8 mouse cellular contexts compared by ENCODE assay signal in genomic region chr5:65491767-65492715, GRCm38 (mm10). TPM values are rescaled to one million over a fixed set of nuclear protein-coding genes. Genes with fewer than 3 reads are reported as not detected.
DNase-seq lines count a peak whose midpoint lies in the region; ATAC-seq and TF ChIP-seq lines count a peak whose summit lies in the region.

No protein-coding gene starts in this region.

- H3K4me1 ChIP-seq in CH12.LX (ENCODE audit: control insufficient read depth in 1 of 2, insufficient read depth in 2 of 2): peaks cover 3 to 34% of the 10 kb centered on the region in 2 experiments; a peak in 3 of 4 replicates
- H3K4me1 ChIP-seq in forebrain, embryonic 14.5 days (ENCODE audit: control insufficient read depth, insufficient read depth, low read length): peaks cover 15% of the 10 kb centered on the region
- peaks cover 11% of the 10 kb centered on the region for H3K4me1 ChIP-seq in lung, embryonic 14.5 days (ENCODE audit: insufficient read depth)

- peak overlapping the region; percentile 53 to 88 (median 76) for H3K4me3 ChIP-seq in CH12.LX (replicated peaks in 1 of 3; ENCODE audit: low read depth in 2 of 3, low read length in 2 of 3, poor library complexity in 1 of 3)
- peak overlapping the region; percentile 88 for H3K4me3 ChIP-seq in forebrain, embryonic 14.5 days (ENCODE audit: low read depth, low read length)
- peak overlapping the region; percentile 69 for H3K4me3 ChIP-seq in layer of hippocampus, adult 2 months
- H3K4me3 ChIP-seq in lung, embryonic 14.5 days (ENCODE audit: low read depth, low read length): peak overlapping the region; percentile 87

- dilution Hi-C loops in CH12.LX (cut with MboI; ENCODE audit: extremely low pct_ligation_motif_present, extremely low pct_unique_long_range_greater_than_20kb, low sequenced_read_pairs): no loop called here

- H3K79me2 ChIP-seq in CH12.LX (replicated peaks; ENCODE audit: control insufficient read depth, extremely low read depth, insufficient read depth, poor library complexity, severe bottlenecking): no peaks in the 10 kb centered on the region

- peak in 1 of 2 experiments; percentile 60; a peak in 2 of 4 replicates for TF ChIP-seq CTCF in CH12.LX (conservative IDR thresholded peaks at IDR 0.05 in 1 of 2, IDR thresholded peaks at IDR 0.05 in 1 of 2; ENCODE audit: low read depth in 2 of 2, low read length in 2 of 2)
- TF ChIP-seq CTCF in layer of hippocampus, adult 2 months (conservative IDR thresholded peaks at IDR 0.05): peak; percentile 61
- peak; percentile 48 for TF ChIP-seq CTCF in lung, embryonic 14.5 days (IDR thresholded peaks at IDR 0.05; ENCODE audit: low read depth)

- H3K36me3 ChIP-seq in CH12.LX (replicated peaks in 1 of 2; ENCODE audit: control insufficient read depth in 1 of 2, insufficient read depth in 1 of 2, low read length in 1 of 2): peaks cover 0 to 3% of the 10 kb centered on the region in 2 experiments
- H3K36me3 ChIP-seq in forebrain, embryonic 14.5 days (ENCODE audit: control insufficient read depth, insufficient read depth, low read length): no peaks in the 10 kb centered on the region
- no peaks in the 10 kb centered on the region for H3K36me3 ChIP-seq in lung, embryonic 14.5 days (ENCODE audit: insufficient read depth)

- peak overlapping the region; percentile 73 for H3K9ac ChIP-seq in CH12.LX (ENCODE audit: insufficient read depth, low read depth)
- peak overlapping the region; percentile 94 for H3K9ac ChIP-seq in forebrain, embryonic 14.5 days (ENCODE audit: low read length)
- peak overlapping the region; percentile 88 for H3K9ac ChIP-seq in lung, embryonic 14.5 days

- WGBS in forebrain, embryonic 14.5 days: 1% methylated on average over 50 of the region's 57 CpGs
- under 1% methylated on average over 55 of the region's 57 CpGs for WGBS in lung, embryonic 14.5 days

- TF ChIP-seq EP300 in CH12.LX (IDR thresholded peaks at IDR 0.05; ENCODE audit: low read length): no peak

- H3K27ac ChIP-seq in CH12.LX (ENCODE audit: insufficient read depth, low read depth): no peak overlapping the region
- H3K27ac ChIP-seq in forebrain, embryonic 14.5 days (ENCODE audit: low read depth, low read length): peak overlapping the region; percentile 93
- H3K27ac ChIP-seq in layer of hippocampus, adult 2 months: peak overlapping the region; percentile 99
- H3K27ac ChIP-seq in lung, embryonic 14.5 days (ENCODE audit: low read depth): peak overlapping the region; percentile 97

- no peak for TF ChIP-seq POLR2A in CH12.LX (IDR thresholded peaks at IDR 0.05; ENCODE audit: low read depth, low read length)

- ATAC-seq in forebrain, embryonic 14.5 days: peak; percentile 86
- peak; percentile 90 for ATAC-seq in lung, embryonic 14.5 days (ENCODE audit: insufficient read depth)
- ATAC-seq in neutrophil, adult 5-6 weeks (ENCODE audit: extremely low read depth, insufficient number of reproducible peaks, low FRiP score, poor library complexity, severe bottlenecking): peak; percentile 54

- no peak for TF ChIP-seq RAD21 in CH12.LX (IDR thresholded peaks at IDR 0.05; ENCODE audit: low read depth, low read length)

- H3K9me3 ChIP-seq in CH12.LX (replicated peaks; ENCODE audit: low read length): no peaks in the 10 kb centered on the region
- H3K9me3 ChIP-seq in forebrain, embryonic 14.5 days (replicated peaks; ENCODE audit: control insufficient read depth, low read length): no peaks in the 10 kb centered on the region
- H3K9me3 ChIP-seq in lung, embryonic 14.5 days (ENCODE audit: low read depth, low read length): no peaks in the 10 kb centered on the region

- DNase-seq in CH12.LX (ENCODE audit: extremely low read depth): peak; percentile 60
- DNase-seq in c-Kit-positive CD71-positive TER-119-positive erythroid progenitor cells, embryonic 14.5 days (ENCODE audit: low spot score): peak; percentile 61
- DNase-seq in forebrain, embryonic 14.5 days (ENCODE audit: low spot score): peak; percentile 69
- DNase-seq in heart, postnatal 25 days (ENCODE audit: low spot score): peak; percentile 69
- peak; percentile 47 to 58 for DNase-seq in layer of hippocampus, adult 2 months (ENCODE audit: low spot score in 2 of 2)
- DNase-seq in lung, embryonic 14.5 days: peak; percentile 81
- DNase-seq in testis, postnatal 14 days (ENCODE audit: low spot score): peak; percentile 67

- H3K4me2 ChIP-seq in CH12.LX (ENCODE audit: insufficient read depth, low read depth, poor library complexity, severe bottlenecking): peak overlapping the region; percentile 95
- peak overlapping the region; percentile 80 for H3K4me2 ChIP-seq in forebrain, embryonic 14.5 days (ENCODE audit: low read length)
- peak overlapping the region; percentile 74 for H3K4me2 ChIP-seq in lung, embryonic 14.5 days

- intact Hi-C loops in heart, postnatal 25 days (cut with DNase I): loop anchor here (2.0 to 5.0 kb wide), 3 partner anchors 45 to 205 kb away; partner anchors contain the start of genes Pds5a, Smim14, Ube2k and Ugdh

- H3K27me3 ChIP-seq in CH12.LX (replicated peaks): peaks cover 42% of the 10 kb centered on the region
- no peaks in the 10 kb centered on the region for H3K27me3 ChIP-seq in forebrain, embryonic 14.5 days (replicated peaks; ENCODE audit: control insufficient read depth, insufficient read depth, low read length)
- no peaks in the 10 kb centered on the region for H3K27me3 ChIP-seq in lung, embryonic 14.5 days (ENCODE audit: insufficient read depth, low read length)

- in situ Hi-C loops in CH12.LX (cut with MboI; ENCODE audit: low pct_ligation_motif_present, low pct_unique_long_range_greater_than_20kb, low sequenced_read_pairs): no loop called here

TF ChIP-seq in CH12.LX, 34 proteins besides CTCF, POLR2A, EP300 and RAD21:
- TF ChIP-seq SMC3 (IDR thresholded peaks at IDR 0.05; ENCODE audit: low read depth, low read length) (peak; percentile 23), UBTF (IDR thresholded peaks at IDR 0.05; ENCODE audit: low read depth, low read length) (peak; percentile 92), SIN3A (IDR thresholded peaks at IDR 0.05; ENCODE audit: low read length) (no peak; the same call in 1 of the 2 replicates), TCF12 (IDR thresholded peaks at IDR 0.05; ENCODE audit: low read depth, low read length) (no peak; the same call in 1 of the 2 replicates), NRF1 (IDR thresholded peaks at IDR 0.05; ENCODE audit: low read depth, low read length) (peak; percentile 43; the same call in 1 of the 2 replicates), IRF4 (IDR thresholded peaks at IDR 0.05; ENCODE audit: low read depth, low read length) (peak; percentile 8; the same call in 1 of the 2 replicates)
TF ChIP-seq in CH12.LX: peak in this region for 4.

RNA-seq across cellular contexts. Expression of gene Gm43552, which starts 0.6 kb away (rescaled TPM):
- total RNA-seq in CH12.LX (2012; rRNA removed) (not detected in 2 replicates), CH12.LX (2014; rRNA removed) (not detected in 2 replicates)
- polyA plus RNA-seq in CH12.LX (2012; ENCODE audit: insufficient read length, low read depth): 1.5 and 2.1 TPM in 2 replicates
- not detected in 2 replicates for polyA plus RNA-seq in forebrain, embryonic 14.5 days (2014; fragmentation: Nextera tagmentation; extraction: Ambion mirVana)
- not detected for total RNA-seq in heart, postnatal 25 days (2021)
- total RNA-seq in layer of hippocampus, adult 2 months (2021): 1 to 10 TPM; 4.4 to 5.7 TPM
- polyA plus RNA-seq in lung, embryonic 14.5 days (2014; fragmentation: Nextera tagmentation; extraction: Ambion mirVana): not detected in 2 replicates
- total RNA-seq in neutrophil, adult 5-6 weeks (2017): not detected in 2 replicates

RNA-seq across cellular contexts. Expression of gene Smim14, which starts 44.9 kb away (rescaled TPM):
- 9.7 and 11.4 TPM in 2 replicates for total RNA-seq in CH12.LX (2012; rRNA removed)
- 46.4 and 50.2 TPM in 2 replicates for total RNA-seq in CH12.LX (2014; rRNA removed)
- polyA plus RNA-seq in CH12.LX (2012; ENCODE audit: insufficient read length, low read depth): 19.3 and 19.7 TPM in 2 replicates
- polyA plus RNA-seq in forebrain, embryonic 14.5 days (2014; fragmentation: Nextera tagmentation; extraction: Ambion mirVana): 199 and 205 TPM in 2 replicates
- 100 to 1,000 TPM in 1 of 2 experiments, 10 to 100 TPM in 1; 91.5 to 105 TPM for total RNA-seq in heart, postnatal 25 days (2021)
- total RNA-seq in layer of hippocampus, adult 2 months (2021): 100 to 1,000 TPM; 149 to 159 TPM
- polyA plus RNA-seq in lung, embryonic 14.5 days (2014; fragmentation: Nextera tagmentation; extraction: Ambion mirVana): 83.0 and 91.2 TPM in 2 replicates
- 293 and 297 TPM in 2 replicates for total RNA-seq in neutrophil, adult 5-6 weeks (2017)

RNA-seq across cellular contexts. Expression of gene Ube2k, which starts 45.0 kb away (rescaled TPM):
- total RNA-seq in CH12.LX (2012; rRNA removed): 56.7 and 58.8 TPM in 2 replicates
- total RNA-seq in CH12.LX (2014; rRNA removed): 51.4 and 54.9 TPM in 2 replicates
- 293 and 310 TPM in 2 replicates for polyA plus RNA-seq in CH12.LX (2012; ENCODE audit: insufficient read length, low read depth)
- polyA plus RNA-seq in forebrain, embryonic 14.5 days (2014; fragmentation: Nextera tagmentation; extraction: Ambion mirVana): 154 and 165 TPM in 2 replicates
- total RNA-seq in heart, postnatal 25 days (2021): 10 to 100 TPM; 70.4 to 70.9 TPM
- total RNA-seq in layer of hippocampus, adult 2 months (2021): 100 to 1,000 TPM; 121 to 127 TPM
- polyA plus RNA-seq in lung, embryonic 14.5 days (2014; fragmentation: Nextera tagmentation; extraction: Ambion mirVana): 132 TPM in 2 replicates
- total RNA-seq in neutrophil, adult 5-6 weeks (2017): 42.8 and 43.2 TPM in 2 replicates

RNA-seq across cellular contexts. Expression of gene Ugdh, which starts 56.3 kb away (rescaled TPM):
- total RNA-seq in CH12.LX (2012; rRNA removed): 8.9 and 9.8 TPM in 2 replicates
- total RNA-seq in CH12.LX (2014; rRNA removed): 40.3 and 45.7 TPM in 2 replicates
- 37.7 and 38.0 TPM in 2 replicates for polyA plus RNA-seq in CH12.LX (2012; ENCODE audit: insufficient read length, low read depth)
- 51.1 and 51.3 TPM in 2 replicates for polyA plus RNA-seq in forebrain, embryonic 14.5 days (2014; fragmentation: Nextera tagmentation; extraction: Ambion mirVana)
- 10 to 100 TPM; 16.7 to 17.8 TPM for total RNA-seq in heart, postnatal 25 days (2021)
- 10 to 100 TPM; 31.8 to 32.7 TPM for total RNA-seq in layer of hippocampus, adult 2 months (2021)
- polyA plus RNA-seq in lung, embryonic 14.5 days (2014; fragmentation: Nextera tagmentation; extraction: Ambion mirVana): 118 and 120 TPM in 2 replicates
- 30.3 and 45.6 TPM in 2 replicates for total RNA-seq in neutrophil, adult 5-6 weeks (2017)
